Mouse (Mus musculus) midbrain, embryonic 11.5 days (tissue): ENCODE measurements around the gene Zfp454. TPM values are rescaled to one million over a fixed set of nuclear protein-coding genes. Genes with fewer than 3 reads are reported as not detected.

Experiments
- polyA plus RNA-seq: library from polyadenylated mRNA; unstranded; fragments of >200 nt; fragmentation: Nextera tagmentation; extraction: Ambion mirVana; gene quantifications from 2 replicates; pipeline ENCODE4 v1.2.1, GENCODE M21; 2014

Gene Zfp454
- polyA plus RNA-seq, 1 experiment from 2014 or later: 18.7 TPM

Other genes with a start within 250 kb of the Zfp454 start
- 46.7 and 48.5 TPM in 2 replicates for gene Zfp354c, start 59.9 kb downstream of the Zfp454 start, polyA plus RNA-seq
- 1.3 and 1.5 TPM in 2 replicates for gene Zfp879, start 46.1 kb downstream of the Zfp454 start, polyA plus RNA-seq
- not detected in 2 replicates for gene Grm6, start 37.0 kb downstream of the Zfp454 start, polyA plus RNA-seq
- 35.5 and 39.0 TPM in 2 replicates for gene Zfp2, start 28.5 kb upstream of the Zfp454 start, polyA plus RNA-seq
- gene Zfp354b, start 44.0 kb upstream of the Zfp454 start, polyA plus RNA-seq: 1.5 and 1.7 TPM in 2 replicates
- not detected in 2 replicates for gene 4933414I15Rik, start 56.1 kb upstream of the Zfp454 start, polyA plus RNA-seq
- gene Prop1, start 66.1 kb upstream of the Zfp454 start, polyA plus RNA-seq: not detected in 2 replicates
- gene Olfr1378, start 78.9 kb upstream of the Zfp454 start, polyA plus RNA-seq: not detected in 2 replicates
- gene Olfr1377, start 94.3 kb upstream of the Zfp454 start, polyA plus RNA-seq: not detected in 2 replicates
- not detected in 2 replicates for gene Olfr51, start 115.9 kb upstream of the Zfp454 start, polyA plus RNA-seq
- gene Olfr54, start 126.6 kb upstream of the Zfp454 start, polyA plus RNA-seq: not detected in 2 replicates
- gene Olfr1375, start 160.5 kb upstream of the Zfp454 start, polyA plus RNA-seq: not detected in 2 replicates
- gene Zfp354a, start 171.6 kb upstream of the Zfp454 start, polyA plus RNA-seq: 10.3 and 13.4 TPM in 2 replicates